Mouse (Mus musculus) neural tube, embryonic 10.5 days (tissue): ENCODE measurements at regions not wholly inside any gene's neighbourhood (a gene's known extent, or its start where the extent isn't known, plus 50 kb on each side); places are given as distances from the start of the nearest gene placed in this dataset.
A peak's percentile ranks its signal among the peaks of the same experiment; 100 is the strongest.

Experiments
- DNase-seq: peaks from one replicate; pipeline ENCODE4 v3.0.0-alpha.2; 2017; ENCODE audit warnings: low spot score; ENCODE audit errors: extremely low spot score

DNA sequence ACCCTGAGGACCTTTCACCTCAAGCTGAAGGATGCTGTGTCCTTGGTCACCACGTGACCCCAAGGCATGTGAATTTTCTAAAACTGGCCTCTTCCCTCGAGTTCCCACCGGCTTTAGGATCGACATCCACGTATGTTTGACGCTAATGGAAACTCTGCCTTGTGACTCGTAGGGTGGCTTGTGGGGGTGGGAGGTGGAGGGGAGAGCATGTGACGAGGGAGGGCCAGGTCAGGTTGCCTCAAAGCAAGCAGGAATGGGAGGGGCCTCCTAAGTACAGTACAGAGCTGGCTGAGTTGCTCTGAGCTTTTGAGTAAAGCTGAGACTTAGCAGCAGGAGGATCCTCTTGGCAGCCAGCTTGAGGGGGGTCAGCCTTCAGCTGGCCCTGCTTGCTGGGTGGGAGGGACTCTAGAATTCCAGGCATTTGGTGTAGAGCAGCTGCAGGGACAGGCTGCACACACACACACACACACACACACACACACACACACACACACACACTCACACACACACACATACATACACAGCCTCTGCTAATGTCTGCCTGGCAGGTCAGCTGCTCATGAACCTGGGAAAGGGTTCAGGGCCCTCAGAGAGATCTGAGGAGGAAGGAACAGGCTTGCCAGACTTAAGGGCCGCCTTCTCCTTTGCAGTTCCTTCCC is 78.5 kb downstream of the Sik1 start:
- peak; percentile 53 for DNase-seq

DNA sequence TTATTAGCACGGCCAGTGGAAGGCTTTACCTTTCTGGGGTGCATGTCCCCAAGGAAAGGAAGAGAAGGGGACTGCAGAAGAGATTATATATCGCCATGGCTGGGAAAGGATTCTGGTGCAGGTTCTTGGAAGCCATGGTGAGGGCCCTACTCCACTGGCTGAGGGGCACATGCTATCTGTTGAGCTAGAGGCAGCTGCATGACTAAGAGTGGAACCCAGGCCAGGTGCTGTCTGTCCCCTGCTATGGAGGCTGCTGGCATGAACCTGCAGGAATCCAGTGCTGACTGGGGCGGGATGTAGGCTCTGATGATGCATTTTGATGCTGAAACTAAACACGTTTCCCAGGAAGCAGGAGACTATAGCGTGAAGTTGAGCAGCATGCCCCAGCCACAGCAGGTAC is 77.9 kb downstream of the Sik1 start:
- no peak for DNase-seq

DNA sequence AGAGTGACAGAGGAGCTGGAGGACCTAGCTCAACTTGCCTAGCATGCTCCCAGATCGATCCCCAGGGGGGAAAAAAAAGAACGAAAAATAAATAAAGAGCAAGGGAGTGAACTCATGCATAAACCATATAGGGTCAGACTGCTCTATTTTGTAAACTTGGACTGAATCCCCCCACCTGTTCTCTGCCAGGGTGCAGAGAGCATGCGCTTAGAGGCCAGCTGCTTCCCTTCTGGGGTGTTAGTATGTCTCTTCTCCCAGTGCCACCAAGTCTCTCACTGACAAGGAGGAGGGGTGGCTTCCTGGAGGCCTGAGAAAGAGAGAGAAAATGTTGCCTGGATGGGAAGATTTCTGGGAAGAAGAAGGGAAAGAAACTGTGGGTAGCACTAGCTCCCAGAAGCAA is 76.1 kb downstream of the Sik1 start:
- DNase-seq, result no peak

DNA sequence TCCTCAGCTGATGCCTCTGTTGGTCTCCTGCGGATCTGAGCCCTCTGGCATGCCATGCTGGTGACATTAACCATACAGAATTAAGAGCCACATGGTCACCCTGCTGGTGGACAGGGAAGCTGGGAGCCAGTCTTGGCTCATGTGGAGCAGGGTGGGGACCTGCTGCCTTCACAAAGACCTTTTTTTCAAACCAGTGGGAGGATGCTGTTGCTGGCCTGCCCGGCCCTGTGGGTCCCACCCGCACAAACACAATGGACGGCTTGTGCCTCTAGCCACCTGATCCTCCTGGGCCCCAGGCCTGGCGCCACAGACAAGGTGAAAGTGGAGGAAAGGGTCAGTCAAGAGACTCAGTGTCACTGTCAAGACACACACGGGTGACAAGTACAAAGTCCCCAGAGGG is 73.4 kb downstream of the Sik1 start:
- DNase-seq, result no peak

DNA sequence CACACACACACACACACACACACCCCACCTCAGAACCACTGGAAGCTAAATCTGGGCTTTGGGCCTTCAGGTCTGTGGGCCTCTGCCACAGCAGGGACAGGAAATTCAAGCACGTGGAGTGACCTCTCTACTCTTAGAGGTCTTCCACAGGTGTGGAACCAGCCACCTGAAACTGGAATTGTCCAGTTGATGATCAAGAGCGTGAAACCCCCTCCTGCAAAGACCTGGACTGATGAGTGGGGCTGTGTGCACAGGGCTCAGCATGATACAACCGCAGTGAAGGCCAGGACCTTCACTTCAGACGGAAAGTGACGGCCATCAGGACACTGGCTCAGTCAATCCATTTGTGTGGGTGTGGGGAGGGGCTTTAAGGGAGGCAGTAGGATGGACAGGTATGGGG is 72.5 kb downstream of the Sik1 start:
- no peak for DNase-seq

DNA sequence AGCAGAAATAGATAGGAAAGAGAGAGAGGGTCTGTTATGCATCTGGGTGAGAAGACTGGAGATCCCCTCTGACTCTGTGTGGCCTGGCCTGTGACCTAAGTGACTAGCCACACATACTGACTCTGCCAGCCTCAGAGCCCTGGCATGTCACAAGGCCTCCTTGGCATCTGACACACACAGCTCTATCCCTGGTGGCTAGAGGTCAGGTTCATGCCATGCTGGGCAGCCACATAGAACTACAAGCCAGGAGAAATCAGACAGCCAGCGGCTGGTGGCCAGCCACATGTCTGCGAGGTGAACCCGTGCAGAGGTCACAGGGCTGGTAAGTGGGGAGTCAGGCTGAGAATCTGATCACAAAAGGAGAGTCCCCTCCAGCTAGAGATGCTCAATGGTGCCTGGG is 67.3 kb downstream of the Sik1 start:
- DNase-seq, result no peak

DNA sequence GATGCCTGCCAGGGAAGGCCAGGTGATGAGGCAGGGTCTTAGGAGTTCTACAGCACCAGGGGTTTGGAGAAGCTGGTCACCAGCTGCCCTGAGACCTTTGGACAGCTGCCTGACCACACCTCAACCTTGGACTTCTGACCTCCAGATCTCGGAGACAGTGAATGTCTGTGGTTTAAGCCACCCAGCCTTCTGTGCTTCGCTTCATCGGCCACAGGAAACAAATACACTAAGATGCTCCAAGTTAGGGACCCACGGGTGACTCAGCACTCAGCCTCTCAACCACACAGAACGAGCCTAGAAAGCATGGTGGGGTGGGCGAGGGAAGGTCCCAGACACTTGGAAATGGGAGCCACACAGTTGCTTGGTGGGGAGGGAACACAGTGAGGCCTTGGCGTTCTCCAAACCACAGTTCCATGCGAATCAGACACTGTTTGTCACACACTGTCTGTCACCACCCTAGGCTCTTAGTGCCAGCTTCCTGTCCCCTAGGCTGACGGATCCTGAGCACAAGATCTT is 66.5 kb downstream of the Sik1 start:
- DNase-seq, result no peak

DNA sequence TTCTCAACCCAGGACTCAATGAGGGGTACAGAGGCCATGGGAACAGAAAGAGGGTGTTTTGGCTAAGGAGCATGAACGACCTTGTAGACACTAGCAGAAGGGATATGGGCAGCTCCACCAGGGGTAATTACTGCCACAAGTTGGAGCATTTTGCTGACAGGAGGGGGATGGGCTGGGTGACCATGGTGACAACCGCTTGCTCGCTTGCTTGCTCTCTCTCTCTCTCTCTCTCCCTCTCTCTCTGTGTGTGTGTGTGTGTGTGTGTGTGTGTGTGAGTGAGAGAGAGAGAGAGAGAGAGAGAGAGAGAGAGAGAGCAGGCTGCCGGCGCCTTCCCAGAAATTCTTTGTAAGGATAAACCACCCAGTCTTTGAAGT is 65.7 kb downstream of the Sik1 start:
- DNase-seq, result peak; percentile 55

DNA sequence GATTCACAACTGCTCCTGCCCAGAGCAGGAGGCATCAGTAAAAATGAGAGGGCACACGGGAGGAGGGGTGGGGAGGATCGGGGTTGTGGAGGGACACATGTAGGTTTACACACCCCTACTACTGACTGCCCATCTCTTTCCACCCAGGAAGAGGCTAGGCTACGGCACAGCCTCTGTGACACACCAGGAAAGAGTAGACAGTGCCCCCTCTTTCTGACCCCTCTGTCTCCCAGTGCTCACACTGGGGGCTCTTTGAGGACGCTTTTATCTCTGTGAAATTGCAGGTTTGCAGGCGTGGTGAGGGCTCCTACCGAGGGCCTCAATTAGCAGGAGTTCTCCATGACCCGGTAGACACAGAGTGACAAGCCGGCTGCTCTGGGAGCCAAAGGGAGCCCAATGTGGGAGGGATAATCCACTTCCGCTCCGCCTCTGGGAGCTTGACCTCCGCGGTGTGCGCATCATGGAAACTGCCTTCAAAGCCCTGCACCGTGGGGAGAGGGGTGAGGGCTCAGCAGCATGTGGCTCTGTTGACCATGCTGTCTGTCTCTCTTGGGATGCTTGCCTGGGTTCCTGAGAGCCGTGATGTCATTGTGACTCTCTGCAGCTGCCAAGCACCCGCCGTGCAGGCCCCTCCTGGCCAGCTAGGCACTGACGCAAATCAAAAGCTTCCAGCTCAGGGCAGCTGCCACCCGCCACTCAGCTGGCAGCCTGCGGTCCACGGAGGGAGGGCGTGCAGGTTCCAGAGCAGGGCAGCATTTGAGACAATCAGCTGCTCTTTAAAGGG is 65.1 kb downstream of the Sik1 start:
- DNase-seq, result peak; percentile 61

DNA sequence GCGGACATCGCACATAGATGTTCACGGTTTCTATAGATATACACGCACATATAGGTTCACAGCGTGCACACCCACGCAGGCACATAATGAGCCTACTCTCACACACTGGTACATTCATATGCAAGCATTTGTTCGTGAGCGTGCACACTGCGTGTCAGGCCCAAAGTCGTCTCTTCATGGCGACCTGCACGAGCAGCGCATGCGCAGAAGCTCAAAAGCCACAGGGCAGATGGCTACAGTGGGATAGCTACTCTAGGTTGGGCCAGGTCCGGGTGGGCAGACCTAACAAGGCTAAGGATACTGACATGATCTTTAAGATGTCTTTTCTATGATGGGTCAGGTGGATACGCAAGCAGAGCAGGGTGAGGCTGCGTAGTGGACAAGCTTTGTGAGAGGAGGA is 63.9 kb downstream of the Sik1 start:
- DNase-seq, result no peak

DNA sequence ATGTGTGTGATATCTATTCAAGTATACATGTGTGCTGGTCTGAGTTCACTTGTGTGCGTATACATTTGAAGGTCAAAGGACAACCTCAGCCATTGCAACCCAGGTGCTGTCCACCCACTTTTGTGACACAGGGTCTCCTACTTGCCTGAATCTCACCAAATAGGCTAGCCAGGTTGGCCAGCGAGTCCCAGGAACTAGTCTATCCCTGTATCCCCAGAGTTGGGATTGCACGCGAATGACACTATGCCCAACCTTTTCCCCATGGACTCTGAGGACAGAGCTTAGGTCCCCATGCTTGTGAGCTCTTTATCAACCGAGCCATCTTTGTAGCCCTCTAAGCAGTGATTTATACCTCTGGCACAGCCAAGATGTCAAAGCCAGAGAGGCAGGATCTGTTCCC is 62.6 kb downstream of the Sik1 start:
- DNase-seq, result no peak

DNA sequence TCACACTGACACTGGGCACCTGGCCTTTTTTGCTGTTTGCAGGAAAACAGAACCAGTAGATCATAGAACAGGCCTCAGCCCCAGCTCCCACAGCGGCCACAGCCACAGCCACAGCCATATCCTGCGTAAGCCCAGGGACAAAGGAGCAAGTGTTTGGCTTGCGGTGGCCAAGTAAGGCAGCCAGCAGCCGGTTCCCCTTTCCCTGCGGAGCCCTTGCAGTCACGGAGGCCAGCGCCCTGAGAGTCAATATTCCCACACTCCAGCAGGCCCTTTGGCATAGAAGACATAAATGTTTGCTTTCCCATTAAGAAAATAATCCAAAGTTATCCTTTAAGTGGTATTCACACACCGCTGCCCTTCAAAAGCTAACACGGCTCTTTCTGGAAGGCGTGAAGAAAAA is 62.1 kb downstream of the Sik1 start:
- no peak for DNase-seq

DNA sequence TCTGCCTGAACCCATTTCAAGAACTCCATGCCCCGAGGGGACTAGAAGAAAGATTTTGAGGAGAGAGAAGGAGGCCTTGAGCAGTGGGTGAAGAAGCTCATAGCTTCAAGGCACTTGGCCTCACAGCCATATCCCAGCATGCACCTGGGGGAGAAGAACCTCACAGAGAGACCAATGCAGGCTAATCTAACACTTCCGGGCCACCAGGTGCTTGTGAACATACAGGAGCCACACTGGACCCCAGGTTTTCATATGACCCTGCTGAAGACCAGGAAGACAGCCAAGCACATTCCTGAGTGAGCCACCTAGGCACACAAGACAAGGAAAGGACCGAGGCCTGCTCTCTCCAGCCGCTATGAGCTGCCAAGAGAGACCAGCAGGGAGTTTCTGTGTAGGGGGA is 61.6 kb downstream of the Sik1 start:
- DNase-seq, result no peak
